Mouse (Mus musculus): ENCODE measurements around the gene Panx1.

GRCm38 (mm10) chr9:15004298-15004685 lies 41.0 kb downstream of the Panx1 start:
- TF ChIP-seq CHD2 (IDR thresholded peaks at IDR 0.05; ENCODE audit: low read depth, low read length) (no peak), ZNF384 (IDR thresholded peaks at IDR 0.05; ENCODE audit: low read depth, low read length) (no peak)

All from ES-E14 (cell line).